Mouse (Mus musculus) small intestine, adult 2 months (tissue): ENCODE results near the gene Wwc2.

Experiments
- CTCF ChIP-seq: fragments of 200-500 bp; IDR thresholded peaks from 2 replicates; pipeline ENCODE4 v1.5.1; 2012; ENCODE audit warnings: low read depth, mild to moderate bottlenecking, control low read depth, inconsistent platforms, low read length, moderate library complexity, mixed read lengths; ENCODE audit not compliant: insufficient replicate concordance, insufficient read length; ENCODE audit errors: extremely low read depth
- POLR2A ChIP-seq: fragments of 200-500 bp; IDR thresholded peaks from 2 replicates; pipeline ENCODE4 v1.6.1; 2012; ENCODE audit warnings: low read depth, mild to moderate bottlenecking, control low read depth, inconsistent platforms, low read length, moderate library complexity

DNA sequence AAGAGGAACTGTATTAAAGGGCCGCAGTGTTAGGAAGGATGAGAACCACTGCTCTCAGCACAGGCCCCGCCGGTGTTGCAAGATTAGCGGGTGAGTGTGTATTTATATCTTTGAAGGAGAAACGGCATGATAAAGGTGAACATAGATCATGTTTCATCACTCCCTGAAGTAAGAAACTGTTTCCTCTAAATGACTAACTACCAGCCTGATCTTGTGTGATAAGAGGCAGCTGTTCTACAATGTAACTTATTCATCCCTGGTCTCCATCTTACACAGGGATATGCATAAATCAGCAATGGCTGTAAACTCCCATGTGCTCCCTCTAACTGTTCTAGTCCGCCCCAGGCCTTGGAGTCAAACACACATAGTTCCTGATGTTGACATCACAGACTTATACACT is 191.3 kb downstream of the Wwc2 start:
- TF ChIP-seq CTCF (no peak), POLR2A (no peak)
